Mouse (Mus musculus) MEL (cell line): Measurements from ENCODE around the gene Vps35l. TPM values are rescaled to one million over a fixed set of nuclear protein-coding genes. Genes with fewer than 3 reads are reported as not detected.
A peak's percentile ranks its signal among the peaks of the same experiment; 100 is the strongest.

Experiments used
- DNase-seq: peaks from one replicate; pipeline ENCODE4 v3.0.0; 2011; ENCODE audit warnings: low read depth, low spot score
- H3K27ac ChIP-seq: 2 replicates; pipeline ENCODE4 v1.5.1; 2012; ENCODE audit warnings: low read depth, mild to moderate bottlenecking, control low read depth, low read length, moderate library complexity; ENCODE audit not compliant: control insufficient read depth
- H3K27me3 ChIP-seq, 2 experiments: fragments of 150-350 bp in 1 of 2; sonication (generic) in 1 of 2; 2 replicates each; pipeline ENCODE4 v1.6.1; 2012; ENCODE audit warnings: low read length in 2 of 2, mild to moderate bottlenecking in 2 of 2, improper control_type of control experiment in 1 of 2, moderate library complexity in 1 of 2; ENCODE audit not compliant: insufficient read depth in 2 of 2, control insufficient read depth in 1 of 2
- H3K36me3 ChIP-seq, 2 experiments: 2 replicates each; pipeline ENCODE4 v1.6.1; 2012 to 2014; ENCODE audit warnings: low read length in 2 of 2, improper control_type of control experiment in 1 of 2, inconsistent platforms in 1 of 2, mild to moderate bottlenecking in 1 of 2; ENCODE audit not compliant: insufficient read depth in 2 of 2, control insufficient read depth in 1 of 2
- H3K4me1 ChIP-seq, 2 experiments: fragments of 150-350 bp in 1 of 2; sonication (generic) in 1 of 2; 2 replicates each; pipeline ENCODE4 v1.6.1; 2012; ENCODE audit warnings: low read length in 2 of 2, improper control_type of control experiment in 1 of 2, mild to moderate bottlenecking in 1 of 2; ENCODE audit not compliant: insufficient read depth in 2 of 2, control insufficient read depth in 1 of 2
- H3K4me3 ChIP-seq, 2 experiments: fragments of 150-350 bp in 1 of 2; sonication (generic) in 1 of 2; 2 replicates each; pipeline ENCODE4 v1.5.1; 2012; ENCODE audit warnings: low read depth in 2 of 2, low read length in 2 of 2, mild to moderate bottlenecking in 2 of 2, moderate library complexity in 2 of 2, control low read depth in 1 of 2, improper control_type of control experiment in 1 of 2; ENCODE audit not compliant: control insufficient read depth in 1 of 2, insufficient read depth in 1 of 2
- H3K79me2 ChIP-seq: 2 replicates; pipeline ENCODE4 v1.6.1; 2012; ENCODE audit warnings: mild to moderate bottlenecking, low read length, moderate library complexity; ENCODE audit not compliant: control insufficient read depth, poor library complexity, insufficient read depth
- H3K9ac ChIP-seq: 2 replicates; pipeline ENCODE4 v1.6.1; 2012; ENCODE audit warnings: low read depth, mild to moderate bottlenecking, control low read depth, low read length, moderate library complexity; ENCODE audit not compliant: control insufficient read depth, poor library complexity, severe bottlenecking
- H3K9me3 ChIP-seq: fragments of 150-350 bp; sonication (generic); replicated peaks from 2 replicates; pipeline ENCODE4 v1.6.1; 2012; ENCODE audit warnings: mild to moderate bottlenecking, low read length, improper control_type of control experiment, moderate library complexity; ENCODE audit not compliant: insufficient read depth
- CHD2 ChIP-seq: IDR thresholded peaks from 2 replicates; pipeline ENCODE4 v1.6.1; 2011; ENCODE audit warnings: low read length, improper control_type of control experiment
- CTCF ChIP-seq, 3 experiments: IDR thresholded peaks in 2 of 3; conservative IDR thresholded peaks in 1 of 3; 2 replicates each; pipeline ENCODE4 v1.5.1; 2011 to 2012; ENCODE audit warnings: low read length in 3 of 3, low read depth in 2 of 3, mild to moderate bottlenecking in 2 of 3, improper control_type of control experiment in 1 of 3, inconsistent platforms in 1 of 3, mixed read lengths in 1 of 3, moderate library complexity in 1 of 3; ENCODE audit not compliant: control insufficient read depth in 1 of 3, insufficient read depth in 1 of 3, poor library complexity in 1 of 3, severe bottlenecking in 1 of 3
- E2F4 ChIP-seq: IDR thresholded peaks from 2 replicates; pipeline ENCODE4 v1.6.1; 2011; ENCODE audit warnings: low read depth, low read length, improper control_type of control experiment, borderline replicate concordance
- ELF1 ChIP-seq: IDR thresholded peaks from 2 replicates; pipeline ENCODE4 v1.6.1; 2014; ENCODE audit warnings: low read depth, mild to moderate bottlenecking, inconsistent platforms, low read length, improper control_type of control experiment, moderate library complexity
- EP300 ChIP-seq, 2 experiments: IDR thresholded peaks; 2 replicates each; pipeline ENCODE4 v1.6.1; 2011; ENCODE audit warnings: improper control_type of control experiment in 2 of 2, low read length in 2 of 2, low read depth in 1 of 2, mild to moderate bottlenecking in 1 of 2
- GATA1 ChIP-seq: IDR thresholded peaks from 2 replicates; pipeline ENCODE4 v1.6.1; 2011; ENCODE audit warnings: low read depth, low read length, improper control_type of control experiment
- KAT2A ChIP-seq: conservative IDR thresholded peaks from 2 replicates; pipeline ENCODE4 v1.6.1; 2012; ENCODE audit warnings: low read depth, low read length, improper control_type of control experiment, inconsistent platforms
- MAFK ChIP-seq: IDR thresholded peaks from 2 replicates; pipeline ENCODE4 v1.6.1; 2011; ENCODE audit warnings: low read depth, mild to moderate bottlenecking, low read length, improper control_type of control experiment, borderline replicate concordance
- MAX ChIP-seq: IDR thresholded peaks from 2 replicates; pipeline ENCODE4 v1.6.1; 2011; ENCODE audit warnings: low read length, improper control_type of control experiment
- MAZ ChIP-seq: IDR thresholded peaks from 2 replicates; pipeline ENCODE4 v1.6.1; 2012; ENCODE audit warnings: low read depth, mild to moderate bottlenecking, inconsistent platforms, low read length, improper control_type of control experiment
- NELFE ChIP-seq: IDR thresholded peaks from 2 replicates; pipeline ENCODE4 v1.6.1; 2011; ENCODE audit warnings: low read depth, low read length, improper control_type of control experiment
- POLR2A ChIP-seq, 2 experiments: IDR thresholded peaks; 2 replicates each; pipeline ENCODE4 v1.6.1; 2011 to 2012; ENCODE audit warnings: low read length in 2 of 2, mild to moderate bottlenecking in 2 of 2, control low read depth in 1 of 2, improper control_type of control experiment in 1 of 2, low read depth in 1 of 2, moderate library complexity in 1 of 2; ENCODE audit not compliant: control insufficient read depth in 1 of 2, insufficient read depth in 1 of 2, poor library complexity in 1 of 2
- POLR2AphosphoS5 ChIP-seq: IDR thresholded peaks from 2 replicates; pipeline ENCODE4 v1.6.1; 2012; ENCODE audit warnings: low read depth, borderline replicate concordance, mild to moderate bottlenecking, inconsistent platforms, low read length, moderate library complexity, mixed read lengths
- RCOR1 ChIP-seq: IDR thresholded peaks from 2 replicates; pipeline ENCODE4 v1.6.1; 2012; ENCODE audit warnings: low read depth, mild to moderate bottlenecking, inconsistent platforms, low read length, improper control_type of control experiment
- SMC3 ChIP-seq: IDR thresholded peaks from 2 replicates; pipeline ENCODE4 v1.6.1; 2011; ENCODE audit warnings: low read depth, low read length, improper control_type of control experiment
- TAL1 ChIP-seq: IDR thresholded peaks from 2 replicates; pipeline ENCODE4 v1.6.1; 2012; ENCODE audit warnings: mild to moderate bottlenecking, inconsistent platforms, low read length, moderate library complexity, mixed read lengths
- USF1 ChIP-seq: IDR thresholded peaks from 2 replicates; pipeline ENCODE4 v1.6.1; 2014; ENCODE audit warnings: low read depth, mild to moderate bottlenecking, inconsistent platforms, low read length, improper control_type of control experiment, moderate library complexity
- polyA plus RNA-seq, 2 experiments: library from polyadenylated mRNA; stranded (reverse) in 1 of 2; unstranded in 1 of 2; fragments of >175 nt in 1 of 2; fragments of >200 nt in 1 of 2; gene quantifications; 2 replicates each; pipeline versions ENCODE4 v1.2.1 to v1.2.4; 2012; ENCODE audit warnings: low replicate concordance in 2 of 2, low read depth in 1 of 2; ENCODE audit not compliant: insufficient read length in 2 of 2, insufficient read depth in 1 of 2, missing spikeins in 1 of 2
- total RNA-seq: library from RNA; depleted of rRNA; stranded (reverse); fragments of 300-350 nt; gene quantifications from 2 replicates; pipeline ENCODE4 v1.2.3, GENCODE M21; 2012

Vps35l gene
- total and polyA plus RNA-seq, 3 experiments: 37.6 to 87.4 TPM; not detected in 1

DNA sequence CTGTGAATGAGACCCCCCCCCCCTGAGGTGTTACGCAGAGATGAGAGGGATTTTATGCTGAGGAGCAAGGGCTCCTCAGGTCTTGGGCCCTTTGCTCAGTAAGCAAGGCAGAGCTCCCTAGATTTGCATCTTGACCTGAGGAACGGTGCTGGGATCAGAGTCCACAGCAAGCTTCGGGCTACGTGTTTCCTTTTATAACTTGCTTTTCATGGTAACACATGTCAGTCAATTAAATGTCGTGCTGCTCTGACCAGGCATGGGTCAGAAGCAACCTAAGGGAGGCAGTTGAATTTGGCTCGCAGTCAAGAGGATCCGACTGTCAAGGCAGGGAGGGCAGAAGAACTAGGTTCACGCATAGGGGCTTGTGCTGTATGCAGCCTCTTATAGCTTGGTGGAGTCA lies 53.9 kb downstream of the Vps35l start:
- no peak overlapping the region for H3K27ac ChIP-seq
- H3K79me2 ChIP-seq: no peaks in the 10 kb centered on the region
- no peak for DNase-seq
- peaks cover 0 to 8% of the 10 kb centered on the region in 2 experiments; a peak in 2 of 4 replicates for H3K36me3 ChIP-seq
- TF ChIP-seq RCOR1: no peak
- no peak for TF ChIP-seq GATA1
- TF ChIP-seq POLR2A (IDR thresholded peaks at IDR 0.05; ENCODE audit: control insufficient read depth in 1 of 2, insufficient read depth in 1 of 2, low read depth in 1 of 2, low read length in 2 of 2, poor library complexity in 1 of 2): no peak
- H3K4me3 ChIP-seq: no peak overlapping the region
- H3K9ac ChIP-seq: no peak overlapping the region
- H3K27me3 ChIP-seq: no peaks in the 10 kb centered on the region
- H3K4me1 ChIP-seq: peaks cover 3 to 10% of the 10 kb centered on the region in 2 experiments
- no peaks in the 10 kb centered on the region for H3K9me3 ChIP-seq

DNA sequence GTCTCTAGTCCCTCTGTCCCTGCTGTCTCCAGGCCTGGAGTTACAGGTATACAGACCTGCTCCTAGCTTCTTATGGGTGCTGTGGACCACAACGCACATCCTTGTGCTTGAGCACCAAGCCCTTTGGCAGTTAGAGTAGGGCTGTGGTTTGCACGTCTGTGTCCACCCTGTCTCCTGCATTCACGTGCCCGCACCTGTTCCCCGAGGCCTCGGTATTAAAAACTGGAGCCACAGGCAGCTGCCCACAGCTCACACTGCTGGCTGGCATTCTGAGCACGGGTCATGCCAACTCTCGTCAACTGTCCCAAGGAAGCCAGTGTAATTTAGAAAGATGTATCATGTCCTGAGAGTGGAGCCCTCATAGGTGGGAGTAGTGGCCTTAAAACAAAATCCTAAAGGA lies 55.8 kb downstream of the Vps35l start:
- H3K36me3 ChIP-seq: peaks cover under 1 to 8% of the 10 kb centered on the region in 2 experiments; a peak in 3 of 4 replicates
- no peak overlapping the region for H3K4me3 ChIP-seq
- H3K9ac ChIP-seq: no peak overlapping the region
- no peak overlapping the region for H3K27ac ChIP-seq
- H3K79me2 ChIP-seq: no peaks in the 10 kb centered on the region
- TF ChIP-seq CHD2 (no peak), EP300 (IDR thresholded peaks at IDR 0.05; ENCODE audit: low read depth in 1 of 2, low read length in 2 of 2) (no peak), MAFK (no peak)
- TF ChIP-seq, all 39 proteins: peak for 0
- Histone ChIP-seq H3K27me3 (no peaks in the 10 kb centered on the region), H3K4me1 (peaks cover 3 to 10% of the 10 kb centered on the region in 2 experiments), H3K9me3 (no peaks in the 10 kb centered on the region)
- no peak for DNase-seq

DNA sequence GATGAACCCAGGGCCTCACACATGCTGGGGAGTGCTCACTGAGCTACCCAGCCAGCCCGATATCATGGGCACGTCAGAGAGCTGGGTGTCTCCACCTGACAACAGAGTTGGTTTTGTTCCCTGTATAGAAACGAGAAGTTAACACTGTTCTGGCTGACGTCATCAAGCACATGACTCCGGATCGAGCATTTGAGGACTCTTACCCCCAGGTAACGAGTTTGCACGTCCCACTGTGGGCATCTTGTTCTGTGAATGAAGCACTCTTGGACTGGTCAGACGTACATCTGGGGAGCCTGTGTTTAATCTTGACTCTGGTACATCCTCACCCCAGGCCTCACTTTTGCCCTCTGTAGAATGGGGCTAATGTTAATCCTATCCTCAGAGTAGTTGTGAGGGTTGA lies 56.8 kb downstream of the Vps35l start:
- no peak for DNase-seq
- peaks cover 2 to 8% of the 10 kb centered on the region in 2 experiments; a peak in 3 of 4 replicates for H3K36me3 ChIP-seq
- H3K9me3 ChIP-seq: no peaks in the 10 kb centered on the region
- TF ChIP-seq SMC3 (no peak), EP300 (IDR thresholded peaks at IDR 0.05; ENCODE audit: low read depth in 1 of 2, low read length in 2 of 2) (no peak), POLR2AphosphoS5 (no peak), CHD2 (no peak), MAZ (no peak)
- no peaks in the 10 kb centered on the region for H3K79me2 ChIP-seq
- no peak overlapping the region for H3K4me3 ChIP-seq
- no peaks in the 10 kb centered on the region for H3K27me3 ChIP-seq
- no peak overlapping the region for H3K9ac ChIP-seq
- H3K4me1 ChIP-seq: peaks cover 3 to 10% of the 10 kb centered on the region in 2 experiments
- no peak overlapping the region for H3K27ac ChIP-seq

- DNase-seq: no peak
- peak overlapping the region; percentile 28 to 76 for H3K4me3 ChIP-seq
- peak overlapping the region; percentile 93 for H3K27ac ChIP-seq
- peaks cover 2 to 8% of the 10 kb centered on the region in 2 experiments; a peak in 3 of 4 replicates for H3K36me3 ChIP-seq
- no peaks in the 10 kb centered on the region for H3K79me2 ChIP-seq
- H3K4me1 ChIP-seq: peaks cover 3 to 10% of the 10 kb centered on the region in 2 experiments
- H3K9ac ChIP-seq: no peak overlapping the region; the same call in 1 of the 2 replicates
- TF ChIP-seq EP300 (IDR thresholded peaks at IDR 0.05; ENCODE audit: low read depth in 1 of 2, low read length in 2 of 2): no peak
- TF ChIP-seq NELFE: no peak
- no peak for TF ChIP-seq MAFK
- TF ChIP-seq CTCF (IDR thresholded peaks at IDR 0.05 in 2 of 3, conservative IDR thresholded peaks at IDR 0.05 in 1 of 3; ENCODE audit: control insufficient read depth in 1 of 3, insufficient read depth in 1 of 3, low read depth in 2 of 3, low read length in 3 of 3, poor library complexity in 1 of 3, severe bottlenecking in 1 of 3): no peak
- TF ChIP-seq GATA1: no peak
- no peak for TF ChIP-seq RCOR1
- TF ChIP-seq USF1: no peak
- TF ChIP-seq KAT2A: no peak
- TF ChIP-seq MAZ: no peak
- no peak for TF ChIP-seq SMC3
- no peak for TF ChIP-seq MAX
- TF ChIP-seq ELF1: no peak
- no peak for TF ChIP-seq E2F4
- no peak for TF ChIP-seq POLR2AphosphoS5
- no peak for TF ChIP-seq TAL1
- H3K9me3 ChIP-seq: no peaks in the 10 kb centered on the region
- no peaks in the 10 kb centered on the region for H3K27me3 ChIP-seq
These were observed 57.6 kb downstream of the Vps35l start for GRCm38 (mm10) chr7:118797600-118797999.
